Comparison of ENCODE assay signal across 16 mouse cellular contexts in the genomic region with DNA sequence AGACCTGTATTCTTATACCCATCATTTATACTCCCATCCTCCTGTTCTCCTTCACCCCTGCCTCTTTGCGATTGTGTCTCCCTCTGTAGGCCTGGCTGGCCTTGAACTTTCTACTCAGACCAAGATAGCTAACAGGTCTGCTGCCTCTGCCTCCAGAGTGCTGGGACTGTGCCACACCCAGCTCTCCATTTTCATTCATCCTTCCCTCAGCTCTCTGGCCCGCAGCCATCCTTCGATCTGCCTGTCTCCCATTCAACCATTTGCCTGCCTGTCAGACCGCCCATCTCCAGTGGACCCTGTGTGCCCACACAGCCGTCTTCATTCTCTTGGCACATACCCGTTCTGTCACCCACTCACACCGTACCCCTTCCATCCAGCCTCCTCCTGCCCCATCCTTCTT. TPM values are rescaled to one million over a fixed set of nuclear protein-coding genes. Genes with fewer than 3 reads are reported as not detected.
DNase-seq lines count a peak whose midpoint lies in the region; ATAC-seq lines count a peak whose summit lies in the region.
"Had no signal": no experiment of that assay in that cellular context is flagged by ENCODE, and none has a peak within 500 bp of the region (broad histone marks: within the 10 kb centered on the region; RNA-seq: fewer than 3 reads in every experiment).

No protein-coding gene starts in this region.

- DNase-seq in cerebellum, adult 8-10 months, result peak; percentile 29
- no peak for DNase-seq in kidney, adult 18-20 months
- peak; percentile 9 for DNase-seq in thymus, postnatal 4 days
- DNase-seq in thymus, postnatal 25 days, result no peak
- no peak for DNase-seq in left cerebral cortex, adult 18-20 months (ENCODE audit: low spot score in 2 of 2)
- DNase-seq in Muller cell, postnatal 12 days (ENCODE audit: inconsistent ontology term), result no peak
- DNase-seq: B cell, adult 2 months; gastrocnemius, postnatal 25 days; heart, postnatal 36 days; left cerebral cortex, postnatal 4 days; thymus, postnatal 14 days had no signal

- no peak overlapping the region for H3K4me2 ChIP-seq in kidney, embryonic 15.5 days
- H3K4me2 ChIP-seq: embryonic facial prominence, embryonic 15.5 days; lung, embryonic 15.5 days; midbrain, embryonic 13.5 days had no signal

- H3K36me3 ChIP-seq in kidney, embryonic 15.5 days, result no peaks in the 10 kb centered on the region
- H3K36me3 ChIP-seq: embryonic facial prominence, embryonic 15.5 days; lung, embryonic 15.5 days; midbrain, embryonic 13.5 days had no signal

- peaks cover 66% of the 10 kb centered on the region for H3K4me1 ChIP-seq in kidney, embryonic 15.5 days

- H3K4me3 ChIP-seq in kidney, embryonic 15.5 days (replicated peaks), result no peak overlapping the region
- H3K4me3 ChIP-seq: embryonic facial prominence, embryonic 15.5 days; lung, embryonic 15.5 days; midbrain, embryonic 13.5 days had no signal

- H3K9ac ChIP-seq in kidney, embryonic 15.5 days, result no peak overlapping the region
- H3K9ac ChIP-seq: embryonic facial prominence, embryonic 15.5 days; lung, embryonic 15.5 days; midbrain, embryonic 13.5 days had no signal

- no peaks in the 10 kb centered on the region for H3K27me3 ChIP-seq in kidney, embryonic 15.5 days
- H3K27me3 ChIP-seq: embryonic facial prominence, embryonic 15.5 days; lung, embryonic 15.5 days; midbrain, embryonic 13.5 days had no signal

- 70% methylated on average over 7 of the region's 7 CpGs for WGBS in kidney, embryonic 15.5 days

- 0 out of 2 replicates have a peak overlapping the region, but pooled peaks have one; percentile 0 for H3K27ac ChIP-seq in kidney, embryonic 15.5 days
- H3K27ac ChIP-seq: embryonic facial prominence, embryonic 15.5 days; lung, embryonic 15.5 days; midbrain, embryonic 13.5 days had no signal

- ATAC-seq in cerebellum, adult (ENCODE audit: insufficient number of reproducible peaks, low FRiP score, low TSS enrichment), result no peak
- no peak for ATAC-seq in kidney, embryonic 15.5 days (replicated peaks; ENCODE audit: low FRiP score)
- ATAC-seq: midbrain, embryonic 13.5 days had no signal

- no peaks in the 10 kb centered on the region for H3K9me3 ChIP-seq in kidney, embryonic 15.5 days (replicated peaks)
- H3K9me3 ChIP-seq: embryonic facial prominence, embryonic 15.5 days; lung, embryonic 15.5 days; midbrain, embryonic 13.5 days had no signal

RNA-seq across cellular contexts. Expression of gene Arvcf, which starts 36.2 kb away (rescaled TPM):
- polyA plus RNA-seq in kidney, embryonic 15.5 days (2015; fragmentation: Nextera tagmentation; extraction: Ambion mirVana), result 23.7 and 27.1 TPM in 2 replicates
- 10 to 100 TPM; 40.7 TPM for total RNA-seq in left cerebral cortex, adult 18-20 months (2021)

RNA-seq across cellular contexts. Expression of gene Tango2, which starts 36.3 kb away (rescaled TPM):
- polyA plus RNA-seq in kidney, embryonic 15.5 days (2015; fragmentation: Nextera tagmentation; extraction: Ambion mirVana), result 22.5 and 29.2 TPM in 2 replicates
- 100 to 1,000 TPM; 137 to 148 TPM for total RNA-seq in left cerebral cortex, adult 18-20 months (2021)

RNA-seq across cellular contexts. Expression of gene Txnrd2, which starts 42.0 kb away (rescaled TPM):
- 28.1 and 29.1 TPM in 2 replicates for polyA plus RNA-seq in kidney, embryonic 15.5 days (2015; fragmentation: Nextera tagmentation; extraction: Ambion mirVana)
- total RNA-seq in left cerebral cortex, adult 18-20 months (2021), result 10 to 100 TPM; 19.4 to 21.3 TPM

RNA-seq across cellular contexts. Expression of gene Comt, which starts 42.4 kb away (rescaled TPM):
- 97.2 and 103 TPM in 2 replicates for polyA plus RNA-seq in kidney, embryonic 15.5 days (2015; fragmentation: Nextera tagmentation; extraction: Ambion mirVana)
- total RNA-seq in left cerebral cortex, adult 18-20 months (2021), result 10 to 100 TPM; 90.5 to 91.4 TPM

Comparison
In these comparisons a context has a peak if more than half of its experiments do, and no peak if none do; other contexts are left out.
1. DNase-seq: peak in cerebellum, adult 8-10 months (single experiment) and thymus, postnatal 4 days (single experiment); none in kidney, adult 18-20 months (single experiment), thymus, postnatal 25 days (single experiment), left cerebral cortex, adult 18-20 months (0 of 2) and Muller cell, postnatal 12 days (single experiment).